Mouse (Mus musculus): Measurements from ENCODE around the gene Slc25a51. TPM values are rescaled to one million over a fixed set of nuclear protein-coding genes. Genes with fewer than 3 reads are reported as not detected.
"Not testable (repeated sequence)": the region's sequence is repeated elsewhere in the genome, so short reads cannot be mapped to it uniquely, and the experiment has no call there.

Gene Slc25a51
- polyA plus RNA-seq, 1 experiment from 2014 or later = 84.3 TPM

DNA sequence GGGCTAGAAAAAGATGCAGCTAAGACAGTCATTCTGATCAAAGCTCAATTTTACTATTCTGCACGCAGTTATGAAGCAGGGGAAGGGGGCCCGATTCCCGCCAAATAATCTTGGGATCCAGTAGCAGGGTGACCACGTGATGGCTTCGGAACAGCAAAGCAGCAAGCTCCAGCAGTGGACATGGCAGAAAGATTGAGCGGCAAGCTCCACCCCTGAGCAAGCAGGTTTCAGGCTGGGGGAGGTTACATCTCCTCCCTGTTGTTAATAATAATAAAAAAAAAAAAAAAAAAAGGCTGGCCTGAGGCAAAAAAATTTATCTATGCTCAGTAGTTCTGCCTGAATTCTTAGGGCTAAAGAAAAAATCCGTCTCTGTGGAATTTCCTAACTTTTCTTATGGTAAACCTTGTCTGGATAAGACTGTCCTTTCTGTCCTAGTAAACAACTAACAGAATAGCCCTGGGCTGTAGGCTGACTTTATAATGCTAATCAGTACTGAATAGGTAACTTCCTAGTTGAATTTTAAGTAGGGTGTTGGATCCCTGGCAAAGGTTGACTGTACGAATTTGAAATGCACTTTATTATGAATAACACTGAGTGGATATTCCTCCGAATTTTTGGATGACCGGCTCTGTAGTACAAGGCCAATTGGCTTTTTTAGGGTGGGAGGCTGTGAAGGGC, 27.5 kb downstream of the Slc25a51 start:
- not testable (repeated sequence) for ATAC-seq

GRCm38 (mm10) chr4:45376573-45376972, 32.0 kb downstream of the Slc25a51 start:
- Histone ChIP-seq H3K27me3 (replicated peaks; ENCODE audit: control insufficient read depth, insufficient read depth, low read length) (no peaks in the 10 kb centered on the region), H3K4me2 (ENCODE audit: low read length) (no peak overlapping the region), H3K4me1 (ENCODE audit: control insufficient read depth, insufficient read depth, low read length) (no peaks in the 10 kb centered on the region), H3K4me3 (ENCODE audit: low read depth, low read length) (no peak overlapping the region), H3K36me3 (ENCODE audit: control insufficient read depth, insufficient read depth, low read length) (peaks cover 55% of the 10 kb centered on the region), H3K27ac (ENCODE audit: low read depth, low read length) (no peak overlapping the region), H3K9ac (ENCODE audit: low read length) (no peak overlapping the region), H3K9me3 (replicated peaks; ENCODE audit: control insufficient read depth, low read length) (no peaks in the 10 kb centered on the region)
- DNase-seq (ENCODE audit: low spot score) (no peak), ATAC-seq (no peak)
- WGBS = 83% methylated on average over 4 of the region's 4 CpGs

More for the DNA sequence above, 27.5 kb downstream of the Slc25a51 start:
- H3K9ac ChIP-seq (ENCODE audit: low read length); H3K27me3 ChIP-seq (replicated peaks; ENCODE audit: control insufficient read depth, insufficient read depth, low read length); H3K4me2 ChIP-seq (ENCODE audit: low read length); H3K4me1 ChIP-seq (ENCODE audit: control insufficient read depth, insufficient read depth, low read length); DNase-seq (ENCODE audit: low spot score); H3K9me3 ChIP-seq (replicated peaks; ENCODE audit: control insufficient read depth, low read length); H3K27ac ChIP-seq (ENCODE audit: low read depth, low read length); H3K4me3 ChIP-seq (ENCODE audit: low read depth, low read length): not testable (repeated sequence)
- peaks cover 12% of the 10 kb centered on the region for H3K36me3 ChIP-seq (ENCODE audit: control insufficient read depth, insufficient read depth, low read length)
- 82% methylated on average over 10 of the region's 10 CpGs for WGBS

DNA sequence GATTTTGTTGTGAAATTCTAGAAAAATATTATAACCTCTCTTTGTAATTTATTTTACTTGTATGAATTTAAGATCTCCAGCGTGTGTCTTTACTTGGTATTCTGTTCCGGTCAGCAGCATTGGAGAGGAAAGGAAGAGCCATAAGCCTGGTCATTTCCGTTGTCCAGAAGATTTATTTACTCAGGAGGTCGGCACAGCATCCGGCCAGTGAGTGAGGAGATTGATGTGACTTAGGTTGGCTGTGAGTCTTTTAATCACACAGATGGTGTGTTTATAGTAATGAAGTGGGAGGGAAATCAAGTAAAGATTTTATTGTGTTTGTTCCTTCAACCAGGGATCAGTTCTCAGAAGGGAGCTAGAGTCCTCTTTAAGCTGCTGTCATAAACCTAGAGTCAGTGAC, 33.7 kb downstream of the Slc25a51 start:
- Histone ChIP-seq H3K9me3 (replicated peaks; ENCODE audit: control insufficient read depth, low read length) (no peaks in the 10 kb centered on the region), H3K9ac (ENCODE audit: low read length) (no peak overlapping the region), H3K4me2 (ENCODE audit: low read length) (no peak overlapping the region), H3K4me1 (ENCODE audit: control insufficient read depth, insufficient read depth, low read length) (no peaks in the 10 kb centered on the region), H3K27ac (ENCODE audit: low read depth, low read length) (no peak overlapping the region), H3K36me3 (ENCODE audit: control insufficient read depth, insufficient read depth, low read length) (peaks cover 67% of the 10 kb centered on the region), H3K27me3 (replicated peaks; ENCODE audit: control insufficient read depth, insufficient read depth, low read length) (no peaks in the 10 kb centered on the region), H3K4me3 (ENCODE audit: low read depth, low read length) (no peak overlapping the region)
- DNase-seq (ENCODE audit: low spot score) (no peak), ATAC-seq (no peak)
- WGBS = 93% methylated on average over 5 of the region's 5 CpGs

DNA sequence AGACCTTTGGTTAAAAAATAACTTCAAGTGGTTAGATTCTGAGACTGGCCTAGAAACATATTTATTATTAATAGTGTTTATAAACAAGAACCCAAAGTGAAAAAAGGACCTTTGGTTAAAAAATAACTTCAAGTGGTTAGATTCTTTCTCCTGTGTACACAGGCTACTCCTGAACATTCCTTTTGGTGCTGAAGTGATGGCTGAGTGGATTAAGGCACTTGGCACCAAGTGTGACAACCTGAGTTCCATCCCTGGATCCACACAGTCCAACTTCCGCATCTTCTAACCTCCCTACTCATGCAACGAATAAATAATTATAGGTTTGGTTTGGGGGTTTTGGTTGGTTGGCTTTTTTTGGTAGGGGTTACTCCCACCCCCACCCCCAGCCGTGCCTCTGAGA, 37.3 kb downstream of the Slc25a51 start:
- ATAC-seq (no peak), DNase-seq (ENCODE audit: low spot score) (no peak)
- H3K4me2 ChIP-seq (ENCODE audit: low read length) = no peak overlapping the region
- H3K9me3 ChIP-seq (replicated peaks; ENCODE audit: control insufficient read depth, low read length) = no peaks in the 10 kb centered on the region
- WGBS = 84% methylated on average over 3 of the region's 3 CpGs
- peaks cover 59% of the 10 kb centered on the region for H3K36me3 ChIP-seq (ENCODE audit: control insufficient read depth, insufficient read depth, low read length)
- H3K4me1 ChIP-seq (ENCODE audit: control insufficient read depth, insufficient read depth, low read length) = no peaks in the 10 kb centered on the region
- no peaks in the 10 kb centered on the region for H3K27me3 ChIP-seq (replicated peaks; ENCODE audit: control insufficient read depth, insufficient read depth, low read length)
- no peak overlapping the region for H3K4me3 ChIP-seq (ENCODE audit: low read depth, low read length)
- no peak overlapping the region for H3K9ac ChIP-seq (ENCODE audit: low read length)
- H3K27ac ChIP-seq (ENCODE audit: low read depth, low read length) = no peak overlapping the region

DNA sequence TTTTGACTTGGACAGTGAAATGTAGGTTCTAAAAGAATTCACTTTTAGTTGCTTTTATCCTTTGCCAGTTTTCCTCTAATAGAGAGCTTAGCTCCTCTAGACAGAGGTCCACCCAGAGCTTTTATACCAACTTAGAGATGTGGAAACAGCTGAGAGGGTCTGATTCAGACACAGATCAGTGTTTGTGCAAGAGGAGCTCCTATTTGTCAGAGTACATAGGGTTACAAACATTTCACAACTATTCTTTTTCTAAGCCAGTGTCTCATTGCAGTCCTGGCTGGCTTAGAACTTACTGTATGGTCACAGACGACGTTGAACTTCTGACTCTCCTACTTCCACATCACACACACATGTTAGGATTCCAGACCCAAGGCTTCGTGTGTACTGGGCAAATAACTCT, 51.9 kb downstream of the Slc25a51 start:
- H3K27ac ChIP-seq (ENCODE audit: low read depth, low read length) = no peak overlapping the region
- 95% methylated on average over 3 of the region's 3 CpGs for WGBS
- ATAC-seq (no peak), DNase-seq (ENCODE audit: low spot score) (no peak)
- no peak overlapping the region for H3K4me2 ChIP-seq (ENCODE audit: low read length)
- no peak overlapping the region for H3K4me3 ChIP-seq (ENCODE audit: low read depth, low read length)
- no peaks in the 10 kb centered on the region for H3K4me1 ChIP-seq (ENCODE audit: control insufficient read depth, insufficient read depth, low read length)
- H3K27me3 ChIP-seq (replicated peaks; ENCODE audit: control insufficient read depth, insufficient read depth, low read length) = no peaks in the 10 kb centered on the region
- H3K9me3 ChIP-seq (replicated peaks; ENCODE audit: control insufficient read depth, low read length) = no peaks in the 10 kb centered on the region
- H3K36me3 ChIP-seq (ENCODE audit: control insufficient read depth, insufficient read depth, low read length) = peaks cover 33% of the 10 kb centered on the region
- no peak overlapping the region for H3K9ac ChIP-seq (ENCODE audit: low read length)

Small RNAs within 50 kb of the gene (microRNA-seq; reads per million reads assigned to microRNA genes)
- not detected for gene Gm25692

Other genes starting within 250 kb of the Slc25a51 start
- gene Frmpd1, start 223.9 kb downstream of the Slc25a51 start, polyA plus RNA-seq (2014; fragmentation: Nextera tagmentation; extraction: Ambion mirVana) = 0.25 and 0.62 TPM in 2 replicates
- 23.9 and 25.6 TPM in 2 replicates for gene Trmt10b, start 111.6 kb downstream of the Slc25a51 start, polyA plus RNA-seq (2014; fragmentation: Nextera tagmentation; extraction: Ambion mirVana)
- gene Dcaf10, start 66.7 kb downstream of the Slc25a51 start, polyA plus RNA-seq (2014; fragmentation: Nextera tagmentation; extraction: Ambion mirVana) = 8.5 and 8.8 TPM in 2 replicates
- 44.5 and 52.4 TPM in 2 replicates for gene Exosc3, start 66.0 kb downstream of the Slc25a51 start, polyA plus RNA-seq (2014; fragmentation: Nextera tagmentation; extraction: Ambion mirVana)
- gene Shb, start 123.7 kb upstream of the Slc25a51 start, polyA plus RNA-seq (2014; fragmentation: Nextera tagmentation; extraction: Ambion mirVana) = 14.1 and 14.5 TPM in 2 replicates